Mouse (Mus musculus): ENCODE measurements around the gene Slc17a9. TPM values are rescaled to one million over a fixed set of nuclear protein-coding genes. Genes with fewer than 3 reads are reported as not detected.
A peak's percentile ranks its signal among the peaks of the same experiment; 100 is the strongest.
"Not testable (repeated sequence)": the region's sequence is repeated elsewhere in the genome, so short reads cannot be mapped to it uniquely, and the experiment has no call there.

The Slc17a9 gene
- polyA plus RNA-seq, 1 experiment, result 6.7 TPM

- TF ChIP-seq POLR2A (IDR thresholded peaks at IDR 0.05; ENCODE audit: borderline replicate concordance, low read depth, low read length) (no peak), CTCF (IDR thresholded peaks at IDR 0.05; ENCODE audit: low read depth, low read length) (no peak)
- Histone ChIP-seq H3K27ac (ENCODE audit: insufficient read depth, low read depth, low read length) (peak overlapping the region; percentile 63), H3K4me3 (ENCODE audit: insufficient read depth, low read length) (peak overlapping the region; percentile 95), H3K4me1 (ENCODE audit: control insufficient read depth, insufficient read depth, low read length) (peaks cover 28% of the 10 kb centered on the region)
These were observed 15.8 kb upstream of the Slc17a9 start for GRCm38 (mm10) chr2:180709023-180709922.

GRCm38 (mm10) chr2:180709923-180710272, 15.2 kb upstream of the Slc17a9 start, which contains the start of the genes Dido1 and Gid8:
Gene Dido1 (minus strand): TSS chr2:180709999.
Gene Gid8 (plus strand): TSS chr2:180710117.
- Histone ChIP-seq H3K27ac (ENCODE audit: insufficient read depth, low read depth, low read length) (peak within 1 kb of the TSS; percentile 73), H3K4me3 (ENCODE audit: insufficient read depth, low read length) (peak within 1 kb of the TSS; percentile 95), H3K4me1 (ENCODE audit: control insufficient read depth, insufficient read depth, low read length) (peaks cover 22% of the 10 kb centered on the region)
- TF ChIP-seq POLR2A (IDR thresholded peaks at IDR 0.05; ENCODE audit: borderline replicate concordance, low read depth, low read length) (no peak), CTCF (IDR thresholded peaks at IDR 0.05; ENCODE audit: low read depth, low read length) (no peak)

- TF ChIP-seq POLR2A (IDR thresholded peaks at IDR 0.05; ENCODE audit: borderline replicate concordance, low read depth, low read length), result no peak
- TF ChIP-seq CTCF (IDR thresholded peaks at IDR 0.05; ENCODE audit: low read depth, low read length), result no peak
- H3K4me1 ChIP-seq (ENCODE audit: control insufficient read depth, insufficient read depth, low read length), result peaks cover 17% of the 10 kb centered on the region
These were observed 14.5 kb upstream of the Slc17a9 start for GRCm38 (mm10) chr2:180710276-180711155.

GRCm38 (mm10) chr2:180711527-180711926, 13.5 kb upstream of the Slc17a9 start:
- no peak overlapping the region for H3K27ac ChIP-seq (ENCODE audit: insufficient read depth, low read depth, low read length)
- TF ChIP-seq POLR2A (IDR thresholded peaks at IDR 0.05; ENCODE audit: borderline replicate concordance, low read depth, low read length), result no peak
- TF ChIP-seq CTCF (IDR thresholded peaks at IDR 0.05; ENCODE audit: low read depth, low read length), result no peak
- H3K4me1 ChIP-seq (ENCODE audit: control insufficient read depth, insufficient read depth, low read length), result peaks cover 12% of the 10 kb centered on the region
- H3K4me3 ChIP-seq (ENCODE audit: insufficient read depth, low read length), result peak overlapping the region; percentile 76

More at GRCm38 (mm10) chr2:180710276-180711155, 14.5 kb upstream of the Slc17a9 start:
- Histone ChIP-seq H3K27ac (ENCODE audit: insufficient read depth, low read depth, low read length) (peak overlapping the region; percentile 73), H3K4me3 (ENCODE audit: insufficient read depth, low read length) (peak overlapping the region; percentile 76)

GRCm38 (mm10) chr2:180712037-180712689, 12.9 kb upstream of the Slc17a9 start:
- TF ChIP-seq POLR2A (IDR thresholded peaks at IDR 0.05; ENCODE audit: borderline replicate concordance, low read depth, low read length) (no peak), CTCF (IDR thresholded peaks at IDR 0.05; ENCODE audit: low read depth, low read length) (no peak)
- no peak overlapping the region for H3K27ac ChIP-seq (ENCODE audit: insufficient read depth, low read depth, low read length)
- no peak overlapping the region for H3K4me3 ChIP-seq (ENCODE audit: insufficient read depth, low read length)
- peaks cover 12% of the 10 kb centered on the region for H3K4me1 ChIP-seq (ENCODE audit: control insufficient read depth, insufficient read depth, low read length)

GRCm38 (mm10) chr2:180722748-180723147, 2.3 kb upstream of the Slc17a9 start:
- H3K4me3 ChIP-seq (ENCODE audit: insufficient read depth, low read length); H3K27ac ChIP-seq (ENCODE audit: insufficient read depth, low read depth, low read length): not testable (repeated sequence)
- peaks cover 13% of the 10 kb centered on the region for H3K4me1 ChIP-seq (ENCODE audit: control insufficient read depth, insufficient read depth, low read length)

- Histone ChIP-seq H3K4me1 (ENCODE audit: control insufficient read depth, insufficient read depth, low read length) (peaks cover 24% of the 10 kb centered on the region), H3K27ac (ENCODE audit: insufficient read depth, low read depth, low read length) (no peak overlapping the region), H3K4me3 (ENCODE audit: insufficient read depth, low read length) (no peak overlapping the region)
- no peak for TF ChIP-seq CTCF (IDR thresholded peaks at IDR 0.05; ENCODE audit: low read depth, low read length)
- TF ChIP-seq POLR2A (IDR thresholded peaks at IDR 0.05; ENCODE audit: borderline replicate concordance, low read depth, low read length), result no peak
These were observed 1.2 kb upstream of the Slc17a9 start for GRCm38 (mm10) chr2:180723865-180724264.

- Histone ChIP-seq H3K27ac (ENCODE audit: insufficient read depth, low read depth, low read length) (peak overlapping the region; percentile 28), H3K4me1 (ENCODE audit: control insufficient read depth, insufficient read depth, low read length) (peaks cover 27% of the 10 kb centered on the region), H3K4me3 (ENCODE audit: insufficient read depth, low read length) (peak overlapping the region; percentile 68)
These were observed 333 bp downstream of the Slc17a9 start for GRCm38 (mm10) chr2:180725414-180725778.

GRCm38 (mm10) chr2:180725856-180726629, 980 bp downstream of the Slc17a9 start:
- H3K27ac ChIP-seq (ENCODE audit: insufficient read depth, low read depth, low read length), result peak overlapping the region; percentile 72
- no peak for TF ChIP-seq POLR2A (IDR thresholded peaks at IDR 0.05; ENCODE audit: borderline replicate concordance, low read depth, low read length)
- peak overlapping the region; percentile 68 for H3K4me3 ChIP-seq (ENCODE audit: insufficient read depth, low read length)
- peaks cover 32% of the 10 kb centered on the region for H3K4me1 ChIP-seq (ENCODE audit: control insufficient read depth, insufficient read depth, low read length)

More at GRCm38 (mm10) chr2:180725414-180725778, 333 bp downstream of the Slc17a9 start:
- TF ChIP-seq POLR2A (IDR thresholded peaks at IDR 0.05; ENCODE audit: borderline replicate concordance, low read depth, low read length) (no peak), CTCF (IDR thresholded peaks at IDR 0.05; ENCODE audit: low read depth, low read length) (no peak)
